Mouse (Mus musculus): ENCODE data around the gene Hat1. TPM values are rescaled to one million over a fixed set of nuclear protein-coding genes. Genes with fewer than 3 reads are reported as not detected.
"Not testable (repeated sequence)": the region's sequence is repeated elsewhere in the genome, so short reads cannot be mapped to it uniquely, and the experiment has no call there.

The Hat1 gene
- total and polyA plus RNA-seq, 2 experiments from 2014 or later = 20.6 to 30.0 TPM

- Histone ChIP-seq H3K27me3 (ENCODE audit: insufficient read depth, low read length) (no peaks in the 10 kb centered on the region), H3K9me3 (ENCODE audit: low read length) (no peaks in the 10 kb centered on the region), H3K36me3 (ENCODE audit: insufficient read depth, low read length) (0 out of 2 replicates have a peak, but pooled peaks cover 6% of the 10 kb centered on the region), H3K4me2 (ENCODE audit: low read depth, low read length, poor library complexity, severe bottlenecking) (no peak overlapping the region), H3K4me3 (ENCODE audit: low read depth, low read length) (no peak overlapping the region), H3K27ac (ENCODE audit: low read depth, low read length) (no peak overlapping the region), H3K9ac (replicated peaks; ENCODE audit: low read length, poor library complexity, severe bottlenecking) (no peak overlapping the region), H3K4me1 (ENCODE audit: insufficient read depth, low read length) (no peaks in the 10 kb centered on the region)
- TF ChIP-seq CTCF (IDR thresholded peaks at IDR 0.05) = no peak
- ATAC-seq (ENCODE audit: low FRiP score) (no peak), DNase-seq (ENCODE audit: low spot score) (no peak)
- WGBS = 96% methylated on average over 5 of the region's 5 CpGs
These were observed 30.4 kb upstream of the Hat1 start for GRCm38 (mm10) chr2:71358347-71358746.

- H3K4me2 ChIP-seq (ENCODE audit: low read depth, low read length, poor library complexity, severe bottlenecking) = no peak overlapping the region
- H3K9ac ChIP-seq (replicated peaks; ENCODE audit: low read length, poor library complexity, severe bottlenecking) = no peak overlapping the region
- no peak for DNase-seq (ENCODE audit: low spot score)
- H3K4me1 ChIP-seq (ENCODE audit: insufficient read depth, low read length) = peaks cover 7% of the 10 kb centered on the region; the same call in 1 of the 2 replicates
- no peak overlapping the region for H3K4me3 ChIP-seq (ENCODE audit: low read depth, low read length)
- 79% methylated on average over 1 of the region's 1 CpGs for WGBS
- TF ChIP-seq CTCF (IDR thresholded peaks at IDR 0.05) = no peak
- H3K27ac ChIP-seq (ENCODE audit: low read depth, low read length) = no peak overlapping the region
- 0 out of 2 replicates have a peak, but pooled peaks cover 6% of the 10 kb centered on the region for H3K36me3 ChIP-seq (ENCODE audit: insufficient read depth, low read length)
- ATAC-seq (ENCODE audit: low FRiP score) = no peak
- no peaks in the 10 kb centered on the region for H3K9me3 ChIP-seq (ENCODE audit: low read length)
- no peaks in the 10 kb centered on the region for H3K27me3 ChIP-seq (ENCODE audit: insufficient read depth, low read length)
These were observed 28.6 kb upstream of the Hat1 start for GRCm38 (mm10) chr2:71360192-71360591.

DNA sequence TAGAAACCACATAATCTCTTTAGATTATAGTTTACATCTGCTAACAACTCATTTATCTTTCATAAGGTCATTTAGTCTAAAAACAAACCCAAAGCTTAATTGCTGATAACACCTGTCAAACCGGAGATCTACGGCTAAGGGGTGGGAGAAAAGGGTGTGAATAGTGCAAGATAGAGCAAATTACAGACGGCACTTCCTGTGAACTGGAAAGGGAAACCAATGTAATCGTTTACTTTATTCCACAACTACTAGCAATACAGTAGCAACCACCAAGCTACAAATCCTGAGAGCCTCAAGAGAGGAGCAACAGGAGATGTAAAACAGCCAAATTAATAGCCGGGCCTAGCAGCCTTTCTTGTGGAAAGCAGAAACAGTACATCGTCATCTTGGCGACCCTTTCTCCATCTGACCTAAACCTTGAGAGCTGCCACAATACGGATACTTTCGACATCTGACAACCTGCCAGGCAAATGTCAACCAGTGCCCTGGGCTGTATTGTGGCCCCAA, 22.1 kb upstream of the Hat1 start:
- peak overlapping the region; percentile 87 for H3K27ac ChIP-seq (ENCODE audit: low read depth, low read length)
- TF ChIP-seq CTCF (IDR thresholded peaks at IDR 0.05) = no peak

GRCm38 (mm10) chr2:71367125-71367880, 21.5 kb upstream of the Hat1 start, which contains the start of gene Slc25a12:
Gene Slc25a12 (minus strand): TSS chr2:71367749.
- H3K4me2 ChIP-seq (ENCODE audit: low read depth, low read length, poor library complexity, severe bottlenecking) = peak within 1 kb of the TSS; percentile 65
- WGBS = under 1% methylated on average over 57 of the region's 57 CpGs
- H3K9me3 ChIP-seq (ENCODE audit: low read length) = no peaks in the 10 kb centered on the region
- peaks cover 7% of the 10 kb centered on the region for H3K4me1 ChIP-seq (ENCODE audit: insufficient read depth, low read length)
- peak within 1 kb of the TSS; percentile 92 for H3K4me3 ChIP-seq (ENCODE audit: low read depth, low read length)
- ATAC-seq (ENCODE audit: low FRiP score) = peak; percentile 93
- peak within 1 kb of the TSS; percentile 91 for H3K9ac ChIP-seq (replicated peaks; ENCODE audit: low read length, poor library complexity, severe bottlenecking)
- H3K27ac ChIP-seq (ENCODE audit: low read depth, low read length) = peak within 1 kb of the TSS; percentile 87
- DNase-seq (ENCODE audit: low spot score) = peak; percentile 93
- H3K36me3 ChIP-seq (ENCODE audit: insufficient read depth, low read length) = no peaks in the 10 kb centered on the region
- TF ChIP-seq CTCF (IDR thresholded peaks at IDR 0.05) = no peak
- no peaks in the 10 kb centered on the region for H3K27me3 ChIP-seq (ENCODE audit: insufficient read depth, low read length)

More for the DNA sequence above, 22.1 kb upstream of the Hat1 start:
- no peaks in the 10 kb centered on the region for H3K27me3 ChIP-seq (ENCODE audit: insufficient read depth, low read length)
- no peaks in the 10 kb centered on the region for H3K9me3 ChIP-seq (ENCODE audit: low read length)
- H3K36me3 ChIP-seq (ENCODE audit: insufficient read depth, low read length) = no peaks in the 10 kb centered on the region
- H3K4me1 ChIP-seq (ENCODE audit: insufficient read depth, low read length) = peaks cover 7% of the 10 kb centered on the region
- H3K4me3 ChIP-seq (ENCODE audit: low read depth, low read length) = peak overlapping the region; percentile 92
- 21% methylated on average over 9 of the region's 9 CpGs for WGBS
- peak overlapping the region; percentile 91 for H3K9ac ChIP-seq (replicated peaks; ENCODE audit: low read length, poor library complexity, severe bottlenecking)
- ATAC-seq (ENCODE audit: low FRiP score) (no peak), DNase-seq (ENCODE audit: low spot score) (peak; percentile 14)
- peak overlapping the region; percentile 65 for H3K4me2 ChIP-seq (ENCODE audit: low read depth, low read length, poor library complexity, severe bottlenecking)

DNA sequence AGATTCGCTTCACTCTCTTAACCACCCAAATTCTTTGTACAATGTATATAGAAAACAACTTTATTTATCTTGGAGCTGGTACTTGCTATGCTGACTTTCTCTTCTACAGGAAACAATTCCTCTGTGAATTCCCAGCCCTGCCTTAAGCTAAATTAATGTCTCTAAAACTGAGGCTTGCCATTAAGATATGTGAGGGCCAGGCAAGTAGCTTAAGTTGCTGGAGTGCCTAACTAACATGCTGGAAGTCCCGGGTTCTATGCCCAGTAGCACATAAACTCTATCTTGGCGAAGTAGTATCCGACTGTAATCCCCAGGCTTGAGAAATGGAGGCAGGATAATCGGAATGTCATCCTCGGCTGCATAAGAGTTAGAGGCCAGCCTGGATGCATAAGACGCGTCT, 20.7 kb upstream of the Hat1 start:
- peak overlapping the region; percentile 65 for H3K4me2 ChIP-seq (ENCODE audit: low read depth, low read length, poor library complexity, severe bottlenecking)
- 22% methylated on average over 8 of the region's 8 CpGs for WGBS
- H3K9me3 ChIP-seq (ENCODE audit: low read length) = no peaks in the 10 kb centered on the region
- H3K27ac ChIP-seq (ENCODE audit: low read depth, low read length) = no peak overlapping the region
- H3K27me3 ChIP-seq (ENCODE audit: insufficient read depth, low read length) = no peaks in the 10 kb centered on the region
- H3K4me3 ChIP-seq (ENCODE audit: low read depth, low read length) = peak overlapping the region; percentile 92
- H3K4me1 ChIP-seq (ENCODE audit: insufficient read depth, low read length) = peaks cover 7% of the 10 kb centered on the region
- H3K9ac ChIP-seq (replicated peaks; ENCODE audit: low read length, poor library complexity, severe bottlenecking) = no peak overlapping the region
- no peaks in the 10 kb centered on the region for H3K36me3 ChIP-seq (ENCODE audit: insufficient read depth, low read length)
- no peak for TF ChIP-seq CTCF (IDR thresholded peaks at IDR 0.05)
- ATAC-seq (ENCODE audit: low FRiP score) (no peak), DNase-seq (ENCODE audit: low spot score) (no peak)

DNA sequence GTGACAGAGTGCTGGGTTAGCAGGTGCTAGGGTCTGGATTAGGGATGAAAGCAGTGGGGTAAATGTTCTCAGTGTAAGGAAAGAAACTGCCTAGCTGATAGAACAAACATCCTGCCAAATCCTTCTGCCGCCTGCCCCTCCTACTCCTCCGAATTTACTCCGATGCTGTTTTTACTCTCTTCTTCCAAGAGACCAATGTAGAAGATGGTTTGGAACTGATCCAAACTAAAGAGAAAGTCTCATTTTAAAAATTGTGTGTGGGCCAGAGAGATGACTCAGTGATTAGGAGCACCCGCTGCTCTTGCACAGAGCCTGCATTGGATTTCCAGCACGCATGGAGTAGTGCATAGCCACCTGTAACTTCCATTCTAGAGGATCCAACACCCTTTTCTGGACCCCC, 17.0 kb upstream of the Hat1 start:
- 71% methylated on average over 5 of the region's 5 CpGs for WGBS
- no peak for DNase-seq (ENCODE audit: low spot score)
- Histone ChIP-seq H3K36me3 (ENCODE audit: insufficient read depth, low read length) (no peaks in the 10 kb centered on the region), H3K4me2 (ENCODE audit: low read depth, low read length, poor library complexity, severe bottlenecking) (no peak overlapping the region), H3K4me3 (ENCODE audit: low read depth, low read length) (no peak overlapping the region), H3K9ac (replicated peaks; ENCODE audit: low read length, poor library complexity, severe bottlenecking) (no peak overlapping the region), H3K27me3 (ENCODE audit: insufficient read depth, low read length) (no peaks in the 10 kb centered on the region), H3K4me1 (ENCODE audit: insufficient read depth, low read length) (no peaks in the 10 kb centered on the region; the same call in 1 of the 2 replicates), H3K27ac (ENCODE audit: low read depth, low read length) (no peak overlapping the region), H3K9me3 (ENCODE audit: low read length) (no peaks in the 10 kb centered on the region)
- TF ChIP-seq CTCF (IDR thresholded peaks at IDR 0.05) = no peak
- ATAC-seq (ENCODE audit: low FRiP score) = no peak

DNA sequence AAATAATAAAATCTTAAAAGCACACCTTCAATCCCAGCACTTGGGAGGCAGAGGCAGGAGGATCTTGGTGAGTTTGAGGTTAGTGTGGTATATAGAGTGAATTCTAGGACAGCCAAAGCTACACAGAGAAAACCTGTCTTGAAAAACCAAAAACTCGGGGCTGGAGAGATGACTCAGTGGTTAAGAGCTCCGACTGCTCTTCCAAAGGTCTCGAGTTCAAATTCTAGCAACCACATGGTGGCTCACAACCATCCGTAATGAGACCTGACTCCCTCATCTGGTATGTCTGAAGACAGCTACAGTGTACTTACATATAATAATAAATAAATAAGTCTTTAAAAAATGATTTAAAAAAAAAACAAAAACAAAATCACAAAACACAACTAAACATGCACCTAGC, 16.5 kb upstream of the Hat1 start:
- H3K36me3 ChIP-seq (ENCODE audit: insufficient read depth, low read length); H3K9me3 ChIP-seq (ENCODE audit: low read length); H3K27me3 ChIP-seq (ENCODE audit: insufficient read depth, low read length); H3K9ac ChIP-seq (replicated peaks; ENCODE audit: low read length, poor library complexity, severe bottlenecking); H3K27ac ChIP-seq (ENCODE audit: low read depth, low read length); ATAC-seq (ENCODE audit: low FRiP score); H3K4me1 ChIP-seq (ENCODE audit: insufficient read depth, low read length); H3K4me2 ChIP-seq (ENCODE audit: low read depth, low read length, poor library complexity, severe bottlenecking); DNase-seq (ENCODE audit: low spot score); H3K4me3 ChIP-seq (ENCODE audit: low read depth, low read length): not testable (repeated sequence)
- WGBS = 88% methylated on average over 4 of the region's 4 CpGs
